Mouse (Mus musculus): ENCODE measurements at regions not wholly inside any gene's neighbourhood (a gene's known extent, or its start where the extent isn't known, plus 50 kb on each side); places are given as distances from the start of the nearest gene placed in this dataset.
A peak's percentile ranks its signal among the peaks of the same experiment; 100 is the strongest.

GRCm38 (mm10) chrX:13344701-13345100 lies 63.9 kb downstream of the Ddx3x start:
- DNase-seq: peak; percentile 13

- DNase-seq: no peak
Observed at GRCm38 (mm10) chrX:13345126-13345525, 64.4 kb downstream of the Ddx3x start.

- peak; percentile 9 for DNase-seq
Observed at GRCm38 (mm10) chrX:13346011-13346631, 65.4 kb downstream of the Ddx3x start.

- DNase-seq: peak; percentile 7
Observed at GRCm38 (mm10) chrX:13346696-13347026, 65.9 kb downstream of the Ddx3x start.

GRCm38 (mm10) chrX:13347027-13347840 lies 66.5 kb downstream of the Ddx3x start:
- peak; percentile 72 for DNase-seq

GRCm38 (mm10) chrX:13348415-13348814 lies 67.6 kb downstream of the Ddx3x start:
- no peak for DNase-seq

GRCm38 (mm10) chrX:13350461-13350860 lies 69.7 kb downstream of the Ddx3x start:
- no peak for DNase-seq

GRCm38 (mm10) chrX:13357149-13357783 lies 76.5 kb downstream of the Ddx3x start:
- no peak for DNase-seq

GRCm38 (mm10) chrX:13357973-13358372 lies 77.2 kb downstream of the Ddx3x start:
- no peak for DNase-seq

GRCm38 (mm10) chrX:13360436-13360835 lies 79.7 kb downstream of the Ddx3x start:
- DNase-seq: no peak

- DNase-seq: no peak
Observed at GRCm38 (mm10) chrX:13370319-13370718, 89.5 kb downstream of the Ddx3x start.

- DNase-seq: no peak
Observed at GRCm38 (mm10) chrX:13372752-13373151, 92.0 kb downstream of the Ddx3x start.

GRCm38 (mm10) chrX:13386354-13386753 lies 79.6 kb upstream of the Nyx start:
- no peak for DNase-seq

GRCm38 (mm10) chrX:13398466-13398865 lies 67.4 kb upstream of the Nyx start:
- DNase-seq: no peak

GRCm38 (mm10) chrX:13412726-13413125 lies 53.2 kb upstream of the Nyx start:
- DNase-seq: no peak

GRCm38 (mm10) chrX:13413135-13413534 lies 52.8 kb upstream of the Nyx start:
- DNase-seq: no peak
